Mouse (Mus musculus): ENCODE data around the gene Lhfpl5. TPM values are rescaled to one million over a fixed set of nuclear protein-coding genes. Genes with fewer than 3 reads are reported as not detected.

Gene Lhfpl5
- polyA plus RNA-seq, 1 experiment from 2014 or later = not detected

DNA sequence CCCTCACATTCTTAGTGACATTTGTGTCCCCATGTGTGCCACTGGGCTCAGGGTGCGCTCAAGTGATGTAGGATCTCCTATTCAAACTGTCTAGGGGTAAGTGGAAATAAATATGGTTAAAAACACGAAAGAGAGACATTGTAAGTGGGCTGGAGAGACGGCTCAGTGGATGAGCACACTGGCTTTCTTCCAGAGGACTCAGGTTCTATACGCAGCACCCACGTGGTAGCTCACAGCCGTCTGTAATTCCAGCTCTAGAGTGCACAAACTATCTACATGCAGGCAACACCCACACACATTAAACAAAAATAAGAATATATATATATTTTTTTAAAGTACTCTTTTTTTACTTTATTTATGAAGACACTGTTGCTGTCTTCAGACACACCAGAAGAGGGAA, 2.5 kb upstream of the Lhfpl5 start:
- Histone ChIP-seq H3K4me3 (replicated peaks) (no peak overlapping the region), H3K9me3 (replicated peaks) (no peaks in the 10 kb centered on the region), H3K9ac (no peak overlapping the region), H3K36me3 (no peaks in the 10 kb centered on the region), H3K27me3 (no peaks in the 10 kb centered on the region), H3K4me2 (no peak overlapping the region), H3K4me1 (replicated peaks) (peaks cover 6% of the 10 kb centered on the region; the same call in 1 of the 2 replicates), H3K27ac (no peak overlapping the region)
- ATAC-seq (ENCODE audit: low read depth) (no peak), DNase-seq (no peak)
- WGBS (ENCODE audit: insufficient replicate concordance) = 69% methylated on average over 6 of the region's 6 CpGs

- Histone ChIP-seq H3K27ac (no peak overlapping the region), H3K9ac (no peak overlapping the region), H3K4me3 (replicated peaks) (no peak overlapping the region), H3K27me3 (no peaks in the 10 kb centered on the region), H3K4me1 (replicated peaks) (peaks cover 5% of the 10 kb centered on the region; the same call in 1 of the 2 replicates), H3K9me3 (replicated peaks) (no peaks in the 10 kb centered on the region), H3K4me2 (no peak overlapping the region), H3K36me3 (no peaks in the 10 kb centered on the region)
- DNase-seq = peak; percentile 43
- 5% methylated on average over 9 of the region's 9 CpGs for WGBS (ENCODE audit: insufficient replicate concordance)
- ATAC-seq (ENCODE audit: low read depth) = no peak
These were observed 5.0 kb downstream of the Lhfpl5 start for GRCm38 (mm10) chr17:28580396-28580795.

GRCm38 (mm10) chr17:28581056-28581455, 5.6 kb downstream of the Lhfpl5 start:
- H3K4me3 ChIP-seq (replicated peaks) = no peak overlapping the region

GRCm38 (mm10) chr17:28586509-28586908, 11.1 kb downstream of the Lhfpl5 start:
- H3K9me3 ChIP-seq (replicated peaks) = no peaks in the 10 kb centered on the region
- no peak overlapping the region for H3K9ac ChIP-seq
- WGBS (ENCODE audit: insufficient replicate concordance) = 60% methylated on average over 3 of the region's 3 CpGs
- no peak for ATAC-seq (ENCODE audit: low read depth)
- no peaks in the 10 kb centered on the region for H3K27me3 ChIP-seq
- no peaks in the 10 kb centered on the region for H3K4me1 ChIP-seq (replicated peaks)
- no peak overlapping the region for H3K4me3 ChIP-seq (replicated peaks)
- no peak for DNase-seq
- H3K4me2 ChIP-seq = no peak overlapping the region
- no peak overlapping the region for H3K27ac ChIP-seq
- H3K36me3 ChIP-seq = peaks cover 43% of the 10 kb centered on the region

More at GRCm38 (mm10) chr17:28581056-28581455, 5.6 kb downstream of the Lhfpl5 start:
- no peak for ATAC-seq (ENCODE audit: low read depth)
- Histone ChIP-seq H3K4me2 (no peak overlapping the region), H3K4me1 (replicated peaks) (no peaks in the 10 kb centered on the region), H3K27me3 (no peaks in the 10 kb centered on the region), H3K9ac (no peak overlapping the region), H3K9me3 (replicated peaks) (no peaks in the 10 kb centered on the region), H3K36me3 (no peaks in the 10 kb centered on the region), H3K27ac (no peak overlapping the region)
- no peak for DNase-seq
- 52% methylated on average over 2 of the region's 2 CpGs for WGBS (ENCODE audit: insufficient replicate concordance)

DNA sequence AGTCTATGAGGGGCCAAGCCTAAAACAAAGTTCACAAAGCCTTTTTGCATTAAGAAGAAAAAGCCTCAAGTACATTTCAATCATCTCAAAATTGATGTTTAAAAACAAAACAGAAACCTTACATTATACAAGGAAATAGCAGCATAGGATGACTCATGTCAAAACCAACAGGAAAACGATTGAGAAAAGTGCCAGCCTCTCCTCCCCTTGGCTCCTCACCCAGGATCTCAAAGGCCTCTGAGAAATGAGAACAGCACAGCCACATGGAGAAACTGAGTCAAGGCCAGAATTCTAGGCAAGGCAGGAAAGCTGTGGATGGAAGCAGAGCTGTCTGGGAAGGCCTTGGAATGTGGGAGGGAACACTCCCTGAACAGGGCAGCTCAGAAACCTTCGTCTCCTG, 13.2 kb downstream of the Lhfpl5 start:
- ATAC-seq (ENCODE audit: low read depth) (no peak), DNase-seq (no peak)
- H3K4me2 ChIP-seq = no peak overlapping the region
- H3K9ac ChIP-seq = no peak overlapping the region
- H3K9me3 ChIP-seq (replicated peaks) = no peaks in the 10 kb centered on the region
- no peaks in the 10 kb centered on the region for H3K27me3 ChIP-seq
- no peaks in the 10 kb centered on the region for H3K4me1 ChIP-seq (replicated peaks)
- peaks cover 64% of the 10 kb centered on the region for H3K36me3 ChIP-seq
- WGBS (ENCODE audit: insufficient replicate concordance) = 73% methylated on average over 2 of the region's 2 CpGs
- no peak overlapping the region for H3K27ac ChIP-seq
- no peak overlapping the region for H3K4me3 ChIP-seq (replicated peaks)

DNA sequence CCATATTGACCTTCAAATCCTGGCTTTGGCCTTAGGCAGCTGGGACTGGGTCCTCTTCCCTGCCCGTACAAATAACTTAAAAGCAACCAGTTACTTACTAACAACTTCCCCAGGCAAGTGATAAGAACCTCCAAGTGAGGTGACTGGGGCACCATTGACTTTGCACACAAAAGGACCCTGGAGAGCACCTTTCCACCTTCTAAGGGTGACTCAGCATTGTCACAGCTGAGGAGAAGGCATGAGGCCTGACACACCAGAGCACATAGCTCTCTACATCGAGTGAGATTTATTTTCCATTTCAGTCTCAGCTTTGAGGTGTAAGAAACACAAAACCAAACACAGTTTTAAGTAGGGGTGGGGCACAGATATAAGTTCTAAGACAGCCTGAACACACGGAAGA, 15.2 kb downstream of the Lhfpl5 start:
- no peaks in the 10 kb centered on the region for H3K9me3 ChIP-seq (replicated peaks)
- DNase-seq (no peak), ATAC-seq (ENCODE audit: low read depth) (no peak)
- no peak overlapping the region for H3K4me2 ChIP-seq
- peaks cover 75% of the 10 kb centered on the region for H3K36me3 ChIP-seq
- no peak overlapping the region for H3K4me3 ChIP-seq (replicated peaks)
- no peak overlapping the region for H3K27ac ChIP-seq
- H3K27me3 ChIP-seq = no peaks in the 10 kb centered on the region
- no peaks in the 10 kb centered on the region for H3K4me1 ChIP-seq (replicated peaks)
- H3K9ac ChIP-seq = no peak overlapping the region
- WGBS (ENCODE audit: insufficient replicate concordance) = 70% methylated on average over 3 of the region's 3 CpGs

DNA sequence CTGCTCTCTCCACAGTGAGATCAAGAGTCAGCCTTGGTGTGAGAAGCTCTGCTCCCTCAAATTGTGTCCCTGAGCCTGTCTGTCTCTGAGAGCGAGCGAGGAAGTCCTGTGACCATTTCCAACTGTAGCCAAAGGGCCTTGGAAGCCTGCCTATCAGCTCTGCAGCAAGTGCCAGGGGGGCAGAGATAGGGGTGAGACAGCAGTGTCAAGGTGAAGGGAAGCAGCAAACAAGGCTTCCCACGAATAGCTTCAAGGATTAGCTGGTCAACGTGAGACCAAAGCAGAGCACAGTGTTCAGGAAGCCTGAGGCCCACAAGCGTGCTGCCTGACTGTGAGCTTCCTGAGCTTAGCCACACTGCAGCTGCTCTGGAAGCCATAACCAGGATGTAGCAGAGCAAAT, 16.0 kb downstream of the Lhfpl5 start:
- peaks cover 84% of the 10 kb centered on the region for H3K36me3 ChIP-seq
- no peaks in the 10 kb centered on the region for H3K9me3 ChIP-seq (replicated peaks)
- H3K4me2 ChIP-seq = no peak overlapping the region
- 70% methylated on average over 5 of the region's 5 CpGs for WGBS (ENCODE audit: insufficient replicate concordance)
- DNase-seq (no peak), ATAC-seq (ENCODE audit: low read depth) (no peak)
- H3K4me1 ChIP-seq (replicated peaks) = no peaks in the 10 kb centered on the region
- no peak overlapping the region for H3K4me3 ChIP-seq (replicated peaks)
- H3K9ac ChIP-seq = no peak overlapping the region
- no peaks in the 10 kb centered on the region for H3K27me3 ChIP-seq
- no peak overlapping the region for H3K27ac ChIP-seq

GRCm38 (mm10) chr17:28592998-28593397, 17.6 kb downstream of the Lhfpl5 start:
- H3K4me1 ChIP-seq (replicated peaks) = no peaks in the 10 kb centered on the region
- H3K27me3 ChIP-seq = no peaks in the 10 kb centered on the region
- no peak overlapping the region for H3K4me3 ChIP-seq (replicated peaks)
- no peak overlapping the region for H3K27ac ChIP-seq
- peaks cover 89% of the 10 kb centered on the region for H3K36me3 ChIP-seq
- DNase-seq (peak; percentile 56), ATAC-seq (ENCODE audit: low read depth) (no peak)
- no peak overlapping the region for H3K4me2 ChIP-seq
- H3K9ac ChIP-seq = no peak overlapping the region
- WGBS (ENCODE audit: insufficient replicate concordance) = 13% methylated on average over 4 of the region's 4 CpGs
- H3K9me3 ChIP-seq (replicated peaks) = no peaks in the 10 kb centered on the region

- Histone ChIP-seq H3K4me1 (replicated peaks) (no peaks in the 10 kb centered on the region), H3K36me3 (peaks cover 86% of the 10 kb centered on the region), H3K9me3 (replicated peaks) (no peaks in the 10 kb centered on the region), H3K4me3 (replicated peaks) (no peak overlapping the region), H3K27ac (no peak overlapping the region), H3K9ac (no peak overlapping the region), H3K27me3 (no peaks in the 10 kb centered on the region), H3K4me2 (no peak overlapping the region)
- ATAC-seq (ENCODE audit: low read depth) = 0 out of 2 replicates have a peak, but pooled peaks have one; percentile 34
- WGBS (ENCODE audit: insufficient replicate concordance) = 50% methylated on average over 4 of the region's 4 CpGs
- no peak for DNase-seq
These were observed 18.5 kb downstream of the Lhfpl5 start for GRCm38 (mm10) chr17:28593965-28594364.

GRCm38 (mm10) chr17:28600780-28601179, 25.3 kb downstream of the Lhfpl5 start:
- Histone ChIP-seq H3K4me2 (no peak overlapping the region), H3K4me3 (replicated peaks) (no peak overlapping the region), H3K9me3 (replicated peaks) (no peaks in the 10 kb centered on the region), H3K4me1 (replicated peaks) (no peaks in the 10 kb centered on the region), H3K36me3 (peaks cover 91% of the 10 kb centered on the region), H3K9ac (no peak overlapping the region), H3K27me3 (no peaks in the 10 kb centered on the region), H3K27ac (no peak overlapping the region)
- DNase-seq (no peak), ATAC-seq (ENCODE audit: low read depth) (no peak)
- 72% methylated on average over 5 of the region's 5 CpGs for WGBS (ENCODE audit: insufficient replicate concordance)

GRCm38 (mm10) chr17:28601557-28602250, 26.3 kb downstream of the Lhfpl5 start:
- 87% methylated on average over 9 of the region's 9 CpGs for WGBS (ENCODE audit: insufficient replicate concordance)
- no peaks in the 10 kb centered on the region for H3K27me3 ChIP-seq
- no peak overlapping the region for H3K4me2 ChIP-seq
- no peak overlapping the region for H3K27ac ChIP-seq
- H3K4me1 ChIP-seq (replicated peaks) = no peaks in the 10 kb centered on the region
- H3K36me3 ChIP-seq = peaks cover 90% of the 10 kb centered on the region
- no peak for ATAC-seq (ENCODE audit: low read depth)
- no peak for DNase-seq
- no peak overlapping the region for H3K4me3 ChIP-seq (replicated peaks)
- no peaks in the 10 kb centered on the region for H3K9me3 ChIP-seq (replicated peaks)
- no peak overlapping the region for H3K9ac ChIP-seq

DNA sequence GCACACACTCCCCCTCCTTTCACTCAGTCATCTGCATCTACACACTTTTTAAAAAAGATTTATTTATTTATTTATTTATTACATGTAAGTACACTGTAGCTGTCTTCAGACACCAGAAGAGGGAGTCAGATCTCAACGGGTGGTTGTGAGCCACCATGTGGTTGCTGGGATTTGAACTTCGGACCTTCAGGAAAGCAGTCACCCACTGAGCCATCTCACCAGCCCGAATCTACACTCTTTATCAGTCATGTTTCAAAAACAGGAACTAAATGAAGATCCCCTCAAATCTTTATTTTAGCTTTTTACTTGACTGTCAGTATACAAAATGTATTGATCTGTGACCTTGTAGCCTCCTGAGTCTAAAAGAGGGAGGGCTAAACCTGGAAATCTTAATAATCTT, 34.1 kb downstream of the Lhfpl5 start:
- Histone ChIP-seq H3K4me2 (no peak overlapping the region), H3K27me3 (no peaks in the 10 kb centered on the region), H3K9me3 (replicated peaks) (no peaks in the 10 kb centered on the region), H3K4me3 (replicated peaks) (no peak overlapping the region), H3K9ac (no peak overlapping the region), H3K27ac (no peak overlapping the region), H3K4me1 (replicated peaks) (peaks cover 25% of the 10 kb centered on the region), H3K36me3 (peaks cover 44% of the 10 kb centered on the region)
- 28% methylated on average over 3 of the region's 3 CpGs for WGBS (ENCODE audit: insufficient replicate concordance)
- DNase-seq (no peak), ATAC-seq (ENCODE audit: low read depth) (no peak)
